Mouse (Mus musculus): ENCODE data around the gene Gtf2a2.
"Not testable (repeated sequence)": the region's sequence is repeated elsewhere in the genome, so short reads cannot be mapped to it uniquely, and the experiment has no call there.

Gtf2a2 gene

GRCm38 (mm10) chr9:70022083-70022482 is 9.7 kb downstream of the Gtf2a2 start:
- DNase-seq = no peak

GRCm38 (mm10) chr9:70023615-70024014 is 11.3 kb downstream of the Gtf2a2 start:
- DNase-seq = not testable (repeated sequence)

GRCm38 (mm10) chr9:70024648-70025047 is 12.3 kb downstream of the Gtf2a2 start:
- DNase-seq = no peak

- DNase-seq = no peak
These were observed 13.1 kb downstream of the Gtf2a2 start for GRCm38 (mm10) chr9:70025365-70026012.

GRCm38 (mm10) chr9:70032167-70032566 is 19.8 kb downstream of the Gtf2a2 start:
- no peak for DNase-seq

GRCm38 (mm10) chr9:70033056-70033455 is 20.7 kb downstream of the Gtf2a2 start:
- peak; percentile 31 for DNase-seq

GRCm38 (mm10) chr9:70034702-70035101 is 22.4 kb downstream of the Gtf2a2 start:
- no peak for DNase-seq

- no peak for DNase-seq
These were observed 24.3 kb downstream of the Gtf2a2 start for GRCm38 (mm10) chr9:70036646-70037045.

- no peak for DNase-seq
These were observed 25.6 kb downstream of the Gtf2a2 start, which contains the start of gene Gcnt3 for GRCm38 (mm10) chr9:70037988-70038387. Gene Gcnt3, minus strand, starts transcription at chr9:70038088.

- DNase-seq = no peak
These were observed 27.4 kb downstream of the Gtf2a2 start for GRCm38 (mm10) chr9:70039597-70040385.

- DNase-seq = no peak
These were observed 28.2 kb downstream of the Gtf2a2 start for GRCm38 (mm10) chr9:70040570-70040969.

GRCm38 (mm10) chr9:70042137-70042536 is 29.8 kb downstream of the Gtf2a2 start:
- DNase-seq = no peak

GRCm38 (mm10) chr9:70042935-70043334 is 30.6 kb downstream of the Gtf2a2 start:
- no peak for DNase-seq

- no peak for DNase-seq
These were observed 32.5 kb downstream of the Gtf2a2 start for GRCm38 (mm10) chr9:70044865-70045264.

- DNase-seq = no peak
These were observed 33.9 kb downstream of the Gtf2a2 start for GRCm38 (mm10) chr9:70046255-70046654.

GRCm38 (mm10) chr9:70047839-70048238 is 35.5 kb downstream of the Gtf2a2 start:
- no peak for DNase-seq

GRCm38 (mm10) chr9:70048280-70048679 is 35.9 kb downstream of the Gtf2a2 start:
- no peak for DNase-seq

GRCm38 (mm10) chr9:70048751-70049415 is 36.5 kb downstream of the Gtf2a2 start:
- peak; percentile 11 for DNase-seq

- DNase-seq = no peak
These were observed 37.0 kb downstream of the Gtf2a2 start for GRCm38 (mm10) chr9:70049416-70049783.

- no peak for DNase-seq
These were observed 37.5 kb downstream of the Gtf2a2 start for GRCm38 (mm10) chr9:70049839-70050238.

- DNase-seq = no peak
These were observed 40.4 kb downstream of the Gtf2a2 start for GRCm38 (mm10) chr9:70052730-70053129.

GRCm38 (mm10) chr9:70053411-70053810 is 41.1 kb downstream of the Gtf2a2 start:
- DNase-seq = no peak

GRCm38 (mm10) chr9:70062012-70062411 is 49.7 kb downstream of the Gtf2a2 start:
- DNase-seq = no peak

- no peak for DNase-seq
These were observed 55.1 kb downstream of the Gtf2a2 start for GRCm38 (mm10) chr9:70067497-70067896.

All from kidney, adult 18-20 months (tissue).